Mouse (Mus musculus): ENCODE data around the gene Cth. TPM values are rescaled to one million over a fixed set of nuclear protein-coding genes. Genes with fewer than 3 reads are reported as not detected.

Gene Cth
- polyA plus RNA-seq, 1 experiment from 2014 or later = 27.0 TPM

- Histone ChIP-seq H3K9me3 (replicated peaks) (no peaks in the 10 kb centered on the region), H3K27ac (no peak overlapping the region), H3K4me3 (replicated peaks) (no peak overlapping the region), H3K4me1 (replicated peaks) (no peaks in the 10 kb centered on the region), H3K9ac (no peak overlapping the region), H3K27me3 (no peaks in the 10 kb centered on the region), H3K36me3 (no peaks in the 10 kb centered on the region), H3K4me2 (no peak overlapping the region)
- DNase-seq (no peak), ATAC-seq (ENCODE audit: low read depth) (no peak)
- 53% methylated on average over 4 of the region's 4 CpGs for WGBS (ENCODE audit: insufficient replicate concordance)
Observed at GRCm38 (mm10) chr3:157872897-157873296, 52.0 kb downstream of the Cth start.

GRCm38 (mm10) chr3:157867836-157868235 lies 57.0 kb downstream of the Cth start:
- Histone ChIP-seq H3K9me3 (replicated peaks) (no peaks in the 10 kb centered on the region), H3K4me3 (replicated peaks) (no peak overlapping the region), H3K27me3 (no peaks in the 10 kb centered on the region), H3K27ac (no peak overlapping the region), H3K4me1 (replicated peaks) (no peaks in the 10 kb centered on the region), H3K4me2 (no peak overlapping the region), H3K36me3 (no peaks in the 10 kb centered on the region), H3K9ac (no peak overlapping the region)
- no peak for DNase-seq
- no peak for ATAC-seq (ENCODE audit: low read depth)
- WGBS (ENCODE audit: insufficient replicate concordance) = 62% methylated on average over 2 of the region's 2 CpGs

GRCm38 (mm10) chr3:157866251-157866650 lies 58.6 kb downstream of the Cth start:
- Histone ChIP-seq H3K27ac (no peak overlapping the region), H3K27me3 (no peaks in the 10 kb centered on the region), H3K9me3 (replicated peaks) (no peaks in the 10 kb centered on the region), H3K4me3 (replicated peaks) (no peak overlapping the region), H3K4me2 (no peak overlapping the region), H3K36me3 (no peaks in the 10 kb centered on the region), H3K9ac (no peak overlapping the region), H3K4me1 (replicated peaks) (no peaks in the 10 kb centered on the region)
- ATAC-seq (ENCODE audit: low read depth) = no peak
- DNase-seq = no peak
- 46% methylated on average over 4 of the region's 4 CpGs for WGBS (ENCODE audit: insufficient replicate concordance)

- no peak overlapping the region for H3K4me2 ChIP-seq
- H3K9ac ChIP-seq = no peak overlapping the region
- H3K27ac ChIP-seq = no peak overlapping the region
- H3K36me3 ChIP-seq = no peaks in the 10 kb centered on the region
- no peak for DNase-seq
- H3K4me3 ChIP-seq (replicated peaks) = no peak overlapping the region
- ATAC-seq (ENCODE audit: low read depth) = no peak
- H3K27me3 ChIP-seq = no peaks in the 10 kb centered on the region
- no peaks in the 10 kb centered on the region for H3K9me3 ChIP-seq (replicated peaks)
- 50% methylated on average over 2 of the region's 2 CpGs for WGBS (ENCODE audit: insufficient replicate concordance)
- no peaks in the 10 kb centered on the region for H3K4me1 ChIP-seq (replicated peaks)
Observed at GRCm38 (mm10) chr3:157865848-157866247, 59.0 kb downstream of the Cth start.

- no peak for ATAC-seq (ENCODE audit: low read depth)
- no peak overlapping the region for H3K4me2 ChIP-seq
- 53% methylated on average over 6 of the region's 6 CpGs for WGBS (ENCODE audit: insufficient replicate concordance)
- H3K4me1 ChIP-seq (replicated peaks) = no peaks in the 10 kb centered on the region
- no peak overlapping the region for H3K4me3 ChIP-seq (replicated peaks)
- no peak for DNase-seq
- H3K9me3 ChIP-seq (replicated peaks) = no peaks in the 10 kb centered on the region
- H3K36me3 ChIP-seq = no peaks in the 10 kb centered on the region
- no peak overlapping the region for H3K9ac ChIP-seq
- H3K27me3 ChIP-seq = no peaks in the 10 kb centered on the region
- H3K27ac ChIP-seq = no peak overlapping the region
Observed at GRCm38 (mm10) chr3:157865431-157865830, 59.4 kb downstream of the Cth start.

- no peaks in the 10 kb centered on the region for H3K9me3 ChIP-seq (replicated peaks)
- ATAC-seq (ENCODE audit: low read depth) = no peak
- H3K36me3 ChIP-seq = no peaks in the 10 kb centered on the region
- H3K9ac ChIP-seq = no peak overlapping the region
- H3K4me2 ChIP-seq = no peak overlapping the region
- WGBS (ENCODE audit: insufficient replicate concordance) = 22% methylated on average over 1 of the region's 1 CpGs
- H3K4me1 ChIP-seq (replicated peaks) = no peaks in the 10 kb centered on the region
- no peaks in the 10 kb centered on the region for H3K27me3 ChIP-seq
- no peak for DNase-seq
- H3K27ac ChIP-seq = no peak overlapping the region
- no peak overlapping the region for H3K4me3 ChIP-seq (replicated peaks)
Observed at GRCm38 (mm10) chr3:157852806-157853205, 72.1 kb downstream of the Cth start.

GRCm38 (mm10) chr3:157848503-157848902 lies 76.4 kb downstream of the Cth start:
- no peak for ATAC-seq (ENCODE audit: low read depth)
- no peaks in the 10 kb centered on the region for H3K36me3 ChIP-seq
- 26% methylated on average over 2 of the region's 2 CpGs for WGBS (ENCODE audit: insufficient replicate concordance)
- no peaks in the 10 kb centered on the region for H3K9me3 ChIP-seq (replicated peaks)
- H3K4me1 ChIP-seq (replicated peaks) = no peaks in the 10 kb centered on the region
- no peak for DNase-seq
- no peak overlapping the region for H3K9ac ChIP-seq
- H3K4me2 ChIP-seq = no peak overlapping the region
- no peak overlapping the region for H3K4me3 ChIP-seq (replicated peaks)
- H3K27ac ChIP-seq = no peak overlapping the region
- no peaks in the 10 kb centered on the region for H3K27me3 ChIP-seq

- no peak overlapping the region for H3K9ac ChIP-seq
- DNase-seq (no peak), ATAC-seq (ENCODE audit: low read depth) (no peak)
- no peak overlapping the region for H3K27ac ChIP-seq
- 50% methylated on average over 7 of the region's 7 CpGs for WGBS (ENCODE audit: insufficient replicate concordance)
- no peaks in the 10 kb centered on the region for H3K27me3 ChIP-seq
- H3K36me3 ChIP-seq = no peaks in the 10 kb centered on the region
- no peaks in the 10 kb centered on the region for H3K9me3 ChIP-seq (replicated peaks)
- no peaks in the 10 kb centered on the region for H3K4me1 ChIP-seq (replicated peaks)
- no peak overlapping the region for H3K4me3 ChIP-seq (replicated peaks)
- no peak overlapping the region for H3K4me2 ChIP-seq
Observed at GRCm38 (mm10) chr3:157847338-157848284, 77.3 kb downstream of the Cth start.

Other genes with a start within 250 kb of the Cth start
- 11.4 and 15.6 TPM in 2 replicates for gene Ankrd13c, start 22.2 kb upstream of the Cth start, polyA plus RNA-seq (2015; fragmentation: Nextera tagmentation; extraction: Ambion mirVana)
- gene Srsf11, start 111.6 kb upstream of the Cth start, polyA plus RNA-seq (2015; fragmentation: Nextera tagmentation; extraction: Ambion mirVana) = 135 and 148 TPM in 2 replicates
- 30.6 and 43.3 TPM in 2 replicates for gene Lrrc40, start 111.6 kb upstream of the Cth start, polyA plus RNA-seq (2015; fragmentation: Nextera tagmentation; extraction: Ambion mirVana)

Data from liver, embryonic 13.5 days (tissue).